Mouse (Mus musculus) liver, postnatal 0 days (tissue): Measurements from ENCODE around the gene Hsdl1. TPM values are rescaled to one million over a fixed set of nuclear protein-coding genes. Genes with fewer than 3 reads are reported as not detected.

Experiments used
- ATAC-seq: fragments of 200-750 bp; cut with Nextera tagmentation; 2 replicates; pipeline ENCODE4 v1.8.0; 2017; ENCODE audit warnings: mild to moderate bottlenecking, moderate library complexity
- DNase-seq: peaks from one replicate; pipeline ENCODE4 v3.0.0-alpha.2; 2016
- H3K27ac ChIP-seq: fragments of 300-500 bp; sonication (generic); 2 replicates; pipeline ENCODE4 v1.5.1; 2014; ENCODE audit warnings: antibody characterized with exemption, moderate library complexity, mild to moderate bottlenecking, low read depth
- H3K27me3 ChIP-seq: fragments of 300-500 bp; sonication (generic); 2 replicates; pipeline ENCODE4 v1.6.1; 2014; ENCODE audit warnings: low read length, control low read depth, mixed read lengths; ENCODE audit not compliant: insufficient read depth
- H3K36me3 ChIP-seq: fragments of 300-500 bp; sonication (generic); replicated peaks from 2 replicates; pipeline ENCODE4 v1.6.1; 2014; ENCODE audit warnings: mild to moderate bottlenecking, control low read depth, low read length, moderate library complexity, mixed read lengths; ENCODE audit not compliant: insufficient read depth
- H3K4me1 ChIP-seq: fragments of 300-500 bp; sonication (generic); 2 replicates; pipeline ENCODE4 v1.6.1; 2014; ENCODE audit warnings: antibody characterized with exemption, mild to moderate bottlenecking, control low read depth; ENCODE audit not compliant: insufficient read depth
- H3K4me2 ChIP-seq: fragments of 300-500 bp; sonication (generic); 2 replicates; pipeline ENCODE4 v1.6.1; 2014; ENCODE audit warnings: low read depth, mild to moderate bottlenecking, low read length, moderate library complexity, mixed read lengths
- H3K4me3 ChIP-seq: fragments of 300-500 bp; sonication (generic); 2 replicates; pipeline ENCODE4 v1.5.1; 2014; ENCODE audit warnings: low read depth, low read length
- H3K9ac ChIP-seq: fragments of 300-500 bp; sonication (generic); replicated peaks from 2 replicates; pipeline ENCODE4 v1.6.1; 2014; ENCODE audit warnings: mild to moderate bottlenecking, moderate library complexity
- H3K9me3 ChIP-seq: fragments of 300-500 bp; sonication (generic); 2 replicates; pipeline ENCODE4 v1.6.1; 2016; ENCODE audit warnings: mild to moderate bottlenecking, control low read depth, low read length, mixed read lengths
- CTCF ChIP-seq: sonication (generic); IDR thresholded peaks from 2 replicates; pipeline ENCODE4 v1.5.1; 2016; ENCODE audit warnings: antibody characterized with exemption, low read depth
- EP300 ChIP-seq: IDR thresholded peaks from 2 replicates; pipeline ENCODE4 v1.6.1; 2016; ENCODE audit warnings: antibody characterized with exemption, low read depth, mild to moderate bottlenecking
- WGBS: fragments of 180-500 bp; shearing (Covaris S2); extraction: QIAGEN DNeasy Blood & Tissue Kit; methylation state at CpG from one replicate; pipeline ENCODE4 v1.1.7; 2014; ENCODE audit not compliant: insufficient replicate concordance; 5-methylcytosine and 5-hydroxymethylcytosine counted together
- polyA plus RNA-seq: library from polyadenylated mRNA; unstranded; fragments of >200 nt; fragmentation: Nextera tagmentation; extraction: Ambion mirVana; gene quantifications from 2 replicates; pipeline ENCODE4 v1.2.1, GENCODE M21; 2015

Gene Hsdl1
- polyA plus RNA-seq, 1 experiment from 2014 or later: 12.5 TPM

GRCm38 (mm10) chr8:119590348-119590747 lies 15.4 kb upstream of the Hsdl1 start:
- peaks cover 7% of the 10 kb centered on the region; the same call in 1 of the 2 replicates for H3K4me1 ChIP-seq
- no peaks in the 10 kb centered on the region for H3K9me3 ChIP-seq
- no peaks in the 10 kb centered on the region for H3K27me3 ChIP-seq
- no peaks in the 10 kb centered on the region for H3K36me3 ChIP-seq
- 64% methylated on average over 14 of the region's 14 CpGs for WGBS
- TF ChIP-seq CTCF: no peak
- no peak for TF ChIP-seq EP300
- ATAC-seq (no peak), DNase-seq (no peak)
- no peak overlapping the region for H3K4me3 ChIP-seq
- H3K9ac ChIP-seq: no peak overlapping the region
- H3K4me2 ChIP-seq: no peak overlapping the region
- H3K27ac ChIP-seq: no peak overlapping the region

DNA sequence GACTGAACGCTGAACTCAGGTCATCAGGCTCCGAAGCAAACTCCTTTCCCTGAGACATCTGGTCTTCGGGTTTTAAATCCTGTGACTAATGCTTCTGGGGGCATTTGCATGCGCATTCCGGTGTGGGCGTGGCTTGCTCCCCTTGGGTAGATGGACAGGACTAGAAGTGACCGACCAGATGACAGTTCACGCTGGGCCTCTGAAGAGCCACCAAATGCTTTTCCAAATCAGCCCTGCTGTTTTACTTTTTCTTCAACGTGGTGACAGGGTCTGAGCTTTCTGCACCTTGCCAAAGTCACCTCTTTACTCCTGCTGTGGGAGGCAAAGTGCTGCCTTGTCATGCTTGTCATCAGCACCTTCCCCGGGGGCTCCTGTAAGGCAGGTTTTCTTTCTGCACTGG lies 13.9 kb upstream of the Hsdl1 start:
- WGBS: 47% methylated on average over 10 of the region's 10 CpGs

DNA sequence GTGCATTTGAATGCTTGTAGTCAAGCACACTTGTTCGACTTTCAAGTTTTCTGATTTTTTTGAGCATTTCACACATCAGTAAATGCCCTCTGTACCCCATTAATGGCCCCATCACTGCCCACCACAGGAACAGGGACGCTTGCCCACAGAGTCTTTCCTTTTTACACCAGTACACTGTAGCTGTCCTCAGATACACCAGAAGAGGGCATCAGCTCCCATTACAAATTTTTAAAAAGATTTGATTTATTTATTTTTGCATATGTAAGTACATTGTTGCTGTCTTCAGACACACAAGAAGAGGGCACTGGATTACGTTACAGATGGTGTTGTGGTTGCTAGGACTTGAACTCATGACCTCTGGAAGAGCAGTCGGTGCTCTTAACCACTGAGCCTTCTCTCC lies 13.3 kb upstream of the Hsdl1 start:
- no peak for ATAC-seq
- no peak overlapping the region for H3K4me2 ChIP-seq
- no peaks in the 10 kb centered on the region for H3K9me3 ChIP-seq
- no peaks in the 10 kb centered on the region for H3K27me3 ChIP-seq
- DNase-seq: no peak
- peaks cover 7% of the 10 kb centered on the region; the same call in 1 of the 2 replicates for H3K4me1 ChIP-seq
- no peak overlapping the region for H3K4me3 ChIP-seq
- no peak overlapping the region for H3K9ac ChIP-seq
- WGBS: 68% methylated on average over 4 of the region's 4 CpGs
- TF ChIP-seq EP300 (no peak), CTCF (no peak; the same call in 1 of the 2 replicates)
- H3K36me3 ChIP-seq: no peaks in the 10 kb centered on the region
- no peak overlapping the region for H3K27ac ChIP-seq

More for the DNA sequence above, 13.9 kb upstream of the Hsdl1 start:
- ATAC-seq (no peak), DNase-seq (no peak)
- TF ChIP-seq EP300: no peak
- no peak for TF ChIP-seq CTCF
- Histone ChIP-seq H3K9me3 (no peaks in the 10 kb centered on the region), H3K27me3 (no peaks in the 10 kb centered on the region), H3K36me3 (no peaks in the 10 kb centered on the region), H3K4me3 (no peak overlapping the region), H3K4me1 (peaks cover 7% of the 10 kb centered on the region; the same call in 1 of the 2 replicates), H3K27ac (no peak overlapping the region), H3K4me2 (no peak overlapping the region), H3K9ac (no peak overlapping the region)

DNA sequence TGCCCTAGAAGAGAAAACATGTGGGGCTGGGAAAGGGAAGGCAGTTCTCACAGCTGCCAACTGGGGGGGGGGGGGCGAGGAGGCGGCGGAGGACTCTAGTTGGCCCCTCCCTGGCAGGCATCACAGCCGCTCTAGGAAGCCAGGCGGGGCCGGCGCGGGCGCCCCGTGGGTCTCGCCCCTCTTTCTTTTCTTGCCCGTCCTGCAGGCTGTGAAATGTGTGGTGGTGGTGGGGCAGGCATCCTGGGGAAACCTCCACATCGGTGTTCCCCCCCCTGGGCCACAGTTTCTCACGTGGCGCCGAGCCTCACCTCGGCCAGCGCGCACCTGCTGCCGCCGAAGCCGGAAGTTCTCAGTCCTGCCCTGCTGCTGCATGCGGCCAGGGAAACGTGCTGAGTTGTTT lies 10.9 kb upstream of the Hsdl1 start:
- peak; percentile 67; the same call in 1 of the 2 replicates for ATAC-seq
- H3K9me3 ChIP-seq: no peaks in the 10 kb centered on the region
- no peaks in the 10 kb centered on the region for H3K36me3 ChIP-seq
- no peak overlapping the region for H3K9ac ChIP-seq
- peak overlapping the region; percentile 72 for H3K4me2 ChIP-seq
- H3K4me3 ChIP-seq: peak overlapping the region; percentile 46
- peak; percentile 57 for DNase-seq
- 8% methylated on average over 20 of the region's 24 CpGs for WGBS
- peak overlapping the region; percentile 62 for H3K27ac ChIP-seq
- no peak for TF ChIP-seq CTCF
- no peak for TF ChIP-seq EP300
- H3K27me3 ChIP-seq: no peaks in the 10 kb centered on the region
- H3K4me1 ChIP-seq: peaks cover 9% of the 10 kb centered on the region

DNA sequence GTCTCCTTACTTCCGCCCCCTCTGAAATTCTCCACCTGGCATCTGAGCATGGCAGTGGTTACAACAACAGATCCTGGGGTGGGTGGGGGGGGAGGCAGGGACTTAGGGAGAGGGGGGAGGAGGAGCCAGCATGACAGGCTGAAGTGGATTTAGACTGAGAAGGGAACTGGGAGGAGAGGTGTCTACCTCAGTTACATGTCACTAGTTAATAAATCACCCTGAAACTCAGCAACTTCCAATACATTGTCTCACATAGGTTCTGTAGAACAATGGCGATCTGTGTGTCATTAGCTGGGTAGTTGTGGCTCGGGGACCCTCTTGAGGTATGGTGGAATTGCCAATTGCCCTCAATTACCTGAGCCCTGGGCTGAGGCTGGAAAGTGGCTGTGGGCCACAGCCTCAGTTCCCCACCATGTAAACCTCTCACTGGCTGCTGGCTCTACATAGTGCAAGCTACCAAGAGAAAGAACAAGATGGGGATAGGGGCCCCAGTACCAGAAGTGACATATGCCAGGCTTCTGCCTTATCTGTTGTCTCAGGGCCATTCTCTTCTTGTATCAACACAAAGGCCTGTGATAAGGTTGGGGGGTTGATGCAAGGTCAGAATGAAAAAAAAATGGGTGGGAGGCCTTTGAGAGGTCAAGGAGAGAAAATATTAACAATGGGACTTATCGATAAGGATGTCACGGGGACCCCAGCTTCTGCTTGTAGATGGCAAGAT lies 5.6 kb upstream of the Hsdl1 start:
- Histone ChIP-seq H3K36me3 (no peaks in the 10 kb centered on the region), H3K9ac (no peak overlapping the region), H3K27ac (no peak overlapping the region), H3K27me3 (no peaks in the 10 kb centered on the region), H3K4me2 (no peak overlapping the region; the same call in 1 of the 2 replicates), H3K4me3 (no peak overlapping the region), H3K4me1 (peaks cover 10% of the 10 kb centered on the region), H3K9me3 (no peaks in the 10 kb centered on the region)
- 51% methylated on average over 5 of the region's 5 CpGs for WGBS
- ATAC-seq (no peak), DNase-seq (no peak)
- TF ChIP-seq CTCF (no peak), EP300 (no peak; the same call in 1 of the 2 replicates)

DNA sequence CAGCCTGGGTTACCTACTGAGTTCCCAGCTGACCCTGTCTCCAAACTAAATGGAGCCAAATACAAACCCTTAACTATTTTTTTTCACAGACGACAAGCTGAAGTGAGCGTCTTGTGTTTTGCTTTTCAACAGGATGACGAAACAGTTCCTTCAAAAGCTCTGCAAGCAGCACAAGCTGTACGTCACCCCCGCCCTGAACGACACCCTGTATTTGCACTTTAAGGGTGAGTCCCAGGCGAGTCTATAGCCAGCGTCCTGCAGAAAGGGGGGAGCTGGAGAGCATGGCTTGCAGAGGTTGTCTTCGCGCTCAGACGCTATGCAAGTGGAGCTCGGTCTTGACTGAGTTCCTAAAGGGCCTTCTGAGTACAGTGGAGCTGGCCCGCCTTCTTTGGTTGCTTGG lies 4.1 kb upstream of the Hsdl1 start:
- TF ChIP-seq CTCF (no peak), EP300 (no peak)

GRCm38 (mm10) chr8:119575366-119575726 lies 363 bp upstream of the Hsdl1 start:
- ATAC-seq (no peak), DNase-seq (no peak)
- 1% methylated on average over 16 of the region's 16 CpGs for WGBS
- Histone ChIP-seq H3K27me3 (no peaks in the 10 kb centered on the region), H3K4me2 (peak overlapping the region; percentile 98), H3K27ac (no peak overlapping the region), H3K4me1 (peaks cover 15% of the 10 kb centered on the region), H3K36me3 (no peaks in the 10 kb centered on the region), H3K9ac (peak overlapping the region; percentile 82), H3K4me3 (peak overlapping the region; percentile 84), H3K9me3 (no peaks in the 10 kb centered on the region)
- TF ChIP-seq CTCF: no peak
- no peak for TF ChIP-seq EP300

More for the DNA sequence above, 4.1 kb upstream of the Hsdl1 start:
- no peak for DNase-seq
- Histone ChIP-seq H3K9ac (no peak overlapping the region), H3K36me3 (no peaks in the 10 kb centered on the region), H3K27ac (no peak overlapping the region), H3K4me1 (peaks cover 19% of the 10 kb centered on the region), H3K27me3 (no peaks in the 10 kb centered on the region), H3K4me2 (no peak overlapping the region), H3K9me3 (no peaks in the 10 kb centered on the region), H3K4me3 (no peak overlapping the region)
- WGBS: 49% methylated on average over 13 of the region's 13 CpGs
- no peak for ATAC-seq
